Mouse (Mus musculus) megakaryocyte, embryonic 14.5 days (primary cell): ENCODE data around the gene AC141477.1.

Experiments used
- FLI1 ChIP-seq: IDR thresholded peaks from 2 replicates; pipeline ENCODE4 v1.6.1; 2012; ENCODE audit warnings: low read length, inconsistent platforms, mixed read lengths
- GATA1 ChIP-seq: IDR thresholded peaks from 3 replicates; pipeline ENCODE4 v1.6.1; 2012; ENCODE audit warnings: mixed read lengths, low read length, inconsistent platforms, borderline replicate concordance

GRCm38 (mm10) chr10:76461255-76461654, 21.0 kb upstream of the AC141477.1 start:
- TF ChIP-seq FLI1 (no peak), GATA1 (no peak)
